Mouse (Mus musculus) lung, postnatal 14 days (tissue): ENCODE results near the gene A830018L16Rik.
"Not testable (repeated sequence)": the region's sequence is repeated elsewhere in the genome, so short reads cannot be mapped to it uniquely, and the experiment has no call there.

Source experiments
- DNase-seq: peaks from one replicate; pipeline ENCODE4 v3.0.0; 2021

Gene A830018L16Rik

DNA sequence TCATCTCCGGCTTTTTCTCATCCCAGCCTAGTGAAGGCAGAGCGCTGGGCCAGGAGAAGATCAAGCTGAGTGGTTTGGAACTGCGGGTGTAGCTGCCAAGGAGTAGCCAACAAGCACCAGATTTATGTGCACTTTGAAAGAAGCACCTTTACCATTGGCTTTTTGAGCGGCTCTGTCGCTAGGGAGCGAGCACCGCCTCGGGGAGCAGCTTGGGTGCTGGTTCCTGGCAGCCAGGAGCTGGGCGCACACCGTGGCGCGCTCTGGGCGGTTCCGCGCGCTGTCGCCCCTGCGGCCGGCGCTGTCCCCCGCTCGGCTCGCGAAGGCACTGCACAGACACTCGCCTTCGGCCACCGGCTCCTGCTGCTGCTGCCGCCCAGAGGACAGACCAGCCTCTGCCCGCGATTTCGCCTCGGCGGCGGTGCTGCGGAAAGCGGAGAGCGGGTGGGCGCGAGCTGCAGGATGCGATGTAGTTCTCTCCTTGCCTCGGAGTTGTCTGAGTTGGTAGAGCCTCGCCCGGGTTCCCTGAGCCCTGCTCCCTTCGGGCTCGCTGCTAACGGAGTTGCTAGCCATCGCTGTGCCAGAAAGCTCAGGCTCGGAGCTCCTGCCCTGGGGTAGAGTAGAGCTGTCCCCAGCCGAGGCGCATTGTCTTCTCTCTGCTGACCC lies at the start of gene A830018L16Rik:
Gene A830018L16Rik (plus strand): TSS at position 212 of the 663 bp plus-strand sequence.
- peak; percentile 50 for DNase-seq

DNA sequence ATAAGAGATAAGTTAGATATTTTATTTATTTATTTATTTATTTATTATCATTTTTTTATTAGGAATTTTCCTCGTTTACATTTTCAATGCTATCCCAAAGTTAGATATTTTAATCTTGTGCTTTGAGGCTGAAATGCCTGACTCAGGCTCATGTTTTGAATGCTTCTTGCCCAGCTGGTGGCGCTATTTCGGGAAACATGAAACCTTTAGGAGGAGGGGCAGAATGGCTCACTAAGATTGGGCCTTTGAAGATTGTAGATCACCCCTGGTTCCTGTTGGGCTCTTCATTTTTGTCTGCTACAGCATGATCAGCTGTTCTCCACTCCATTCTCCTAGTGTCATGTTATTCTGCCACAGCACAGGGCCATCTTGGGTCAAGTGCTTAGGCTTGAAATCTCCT lies 28.1 kb upstream of the A830018L16Rik start:
- DNase-seq: no peak

DNA sequence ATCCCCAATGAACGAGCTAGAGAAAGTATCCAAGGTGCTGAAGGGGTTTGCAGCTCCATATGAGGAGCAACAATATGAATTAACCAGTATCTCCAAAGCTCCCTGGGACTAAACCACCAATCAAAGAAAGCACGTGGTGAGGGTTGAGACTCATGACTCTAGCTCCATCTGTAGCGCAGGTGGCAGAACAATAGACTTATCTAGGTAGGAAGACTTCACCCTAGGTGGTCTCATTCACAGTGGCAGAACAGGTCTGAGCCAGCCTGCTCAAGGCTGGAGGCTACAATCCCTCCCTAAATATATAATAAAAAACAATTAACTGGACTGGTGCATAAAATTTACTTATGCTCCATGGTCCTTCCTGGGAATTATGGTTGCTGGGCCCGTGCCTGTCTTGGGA lies 18.5 kb upstream of the A830018L16Rik start:
- DNase-seq: no peak

DNA sequence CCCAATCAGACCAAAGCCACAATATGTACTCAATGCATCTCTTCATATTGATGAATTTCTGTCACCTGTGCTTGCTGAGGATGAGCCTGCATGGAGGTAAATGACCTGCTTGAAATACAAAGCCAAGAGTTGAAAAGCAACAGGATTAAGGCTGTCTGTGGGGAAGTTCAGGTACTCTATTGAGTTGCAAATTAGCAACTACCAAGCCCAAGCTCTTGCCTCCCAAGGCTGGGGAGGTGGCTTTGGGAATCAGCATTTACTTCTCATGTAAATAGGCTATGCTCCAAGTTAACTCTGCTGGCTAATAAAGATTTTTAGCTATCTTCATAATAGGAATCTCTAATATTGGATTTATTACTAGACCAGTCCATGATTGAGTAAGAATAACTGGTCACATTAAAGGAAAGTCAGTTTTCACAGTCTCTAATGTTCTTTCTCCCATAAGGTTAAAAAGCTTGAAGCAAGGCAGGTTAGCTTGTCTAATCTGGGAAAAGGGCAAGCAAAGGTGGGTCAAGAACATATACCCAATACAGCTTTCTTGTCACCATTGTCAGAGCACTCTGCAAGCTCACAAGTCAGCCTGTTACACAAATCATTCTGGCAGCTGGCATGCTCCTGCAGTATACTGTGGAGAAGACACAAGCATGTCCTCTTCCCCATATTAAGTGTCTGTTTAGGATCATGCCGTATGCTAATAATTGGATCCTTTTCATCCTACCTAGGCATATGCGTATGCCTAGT lies 17.7 kb upstream of the A830018L16Rik start:
- no peak for DNase-seq

DNA sequence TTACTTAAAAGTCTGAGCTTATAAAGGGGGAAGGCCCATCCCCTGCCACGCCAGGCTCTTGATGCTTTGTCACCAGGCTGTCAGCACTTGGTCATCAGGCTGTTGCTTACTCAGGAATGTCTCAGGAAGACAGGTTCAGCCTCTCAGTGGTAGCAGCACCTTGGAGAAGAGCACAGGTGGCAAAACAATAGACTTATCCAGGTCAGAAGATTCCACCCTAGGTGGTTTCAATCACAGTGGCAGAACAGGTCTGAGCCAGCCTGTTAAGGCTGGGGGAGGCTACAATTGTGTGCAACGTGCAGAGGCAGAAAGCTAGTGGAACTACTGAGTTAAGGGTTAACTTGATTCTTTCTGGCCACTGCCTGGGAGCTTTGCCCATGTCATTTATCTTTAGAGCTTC lies 12.7 kb upstream of the A830018L16Rik start:
- no peak for DNase-seq

DNA sequence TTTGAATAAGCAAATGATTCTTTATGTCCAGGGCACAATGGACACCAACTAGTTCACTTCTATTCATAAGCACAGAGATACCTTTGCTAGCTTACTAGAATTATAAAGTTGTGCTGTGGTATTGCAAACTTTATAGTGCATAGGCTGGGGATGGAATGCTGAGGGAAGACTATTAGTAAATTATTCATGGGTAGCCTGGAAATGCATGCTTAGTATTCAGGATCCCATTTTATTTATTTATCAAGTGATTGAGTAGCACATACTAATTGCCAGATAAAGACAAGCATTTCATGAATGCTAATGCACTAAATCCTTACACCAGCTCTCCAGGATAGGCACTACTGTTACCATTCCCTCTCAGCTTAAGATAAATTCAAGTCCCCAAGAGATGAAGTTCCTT lies 8.4 kb upstream of the A830018L16Rik start:
- no peak for DNase-seq

DNA sequence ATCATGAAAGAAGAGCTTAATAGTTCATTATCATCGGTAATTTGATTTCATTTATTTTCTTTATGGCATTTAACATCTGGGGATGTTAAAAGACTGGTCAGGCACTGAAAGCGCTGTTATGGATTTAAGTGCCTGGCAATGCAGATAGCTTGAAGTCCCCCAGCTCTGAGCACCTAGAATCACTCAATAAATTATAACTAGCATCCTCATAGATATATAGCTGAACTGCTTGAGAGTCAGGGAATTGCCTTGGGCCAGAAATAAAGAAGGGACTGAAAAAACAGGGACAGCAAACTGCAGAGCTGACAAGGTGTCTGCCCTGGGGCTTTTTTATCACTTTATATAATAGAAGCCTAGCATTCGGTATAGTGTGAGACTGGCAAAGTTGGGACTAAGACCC lies 7.9 kb upstream of the A830018L16Rik start:
- no peak for DNase-seq

DNA sequence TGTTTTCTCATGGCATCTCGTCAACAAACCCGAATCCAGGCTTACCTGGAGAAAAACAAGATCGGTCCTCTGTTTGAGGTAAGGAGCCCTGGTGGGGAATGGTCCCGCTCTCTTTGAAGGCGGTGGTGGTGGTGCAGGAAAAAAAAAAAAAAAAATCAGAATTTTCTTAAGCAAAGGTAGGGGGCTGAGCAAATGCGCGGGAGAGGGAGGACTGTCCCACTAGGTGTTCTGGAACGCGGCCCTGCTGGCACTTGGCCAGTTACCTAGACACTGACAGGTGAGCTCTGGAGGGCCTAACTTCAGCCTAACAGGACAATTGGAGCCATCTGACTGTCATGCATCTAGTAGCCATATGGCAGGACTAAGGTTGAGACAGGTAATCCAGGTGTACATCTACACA lies 655 bp downstream of the A830018L16Rik start:
- no peak for DNase-seq

DNA sequence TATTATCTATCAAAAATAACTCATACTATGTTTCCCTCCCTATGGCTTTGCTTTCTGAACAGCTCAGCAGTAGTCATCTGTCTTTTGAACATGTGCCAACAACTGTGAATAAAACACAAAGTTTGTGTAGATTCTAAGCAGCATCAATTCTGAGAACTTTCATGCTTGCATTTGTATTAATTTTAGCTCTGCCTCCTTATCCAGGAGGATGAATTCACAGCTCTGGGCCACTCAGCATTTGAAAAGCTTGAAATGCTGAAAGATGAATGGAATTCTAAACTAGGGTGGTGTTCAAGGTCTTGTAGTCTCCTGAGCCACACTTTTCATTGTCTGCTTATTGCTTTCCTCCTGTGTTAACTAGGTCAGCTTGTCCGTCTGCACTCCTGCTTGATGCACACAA lies 13.4 kb downstream of the A830018L16Rik start:
- no peak for DNase-seq

DNA sequence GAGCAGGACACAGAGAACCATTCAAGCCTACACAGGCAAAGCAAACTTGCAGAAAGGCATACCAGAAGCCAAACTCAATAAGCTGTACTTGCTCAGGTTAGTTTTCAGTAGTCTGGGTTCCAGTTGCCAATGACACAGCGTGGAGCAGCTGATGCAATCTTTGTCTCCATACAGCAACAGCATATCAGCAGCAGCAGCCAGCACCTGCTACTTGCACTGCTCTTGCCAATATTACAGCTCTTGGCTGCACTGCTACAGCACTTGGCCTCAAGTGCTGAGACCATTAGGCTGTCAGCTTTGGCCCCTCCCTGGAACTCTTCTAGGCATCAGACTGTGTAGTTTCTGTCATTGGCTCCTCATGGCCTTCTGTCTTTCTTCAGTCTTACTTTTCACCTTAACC lies 44.4 kb downstream of the A830018L16Rik start:
- DNase-seq: peak; percentile 11

DNA sequence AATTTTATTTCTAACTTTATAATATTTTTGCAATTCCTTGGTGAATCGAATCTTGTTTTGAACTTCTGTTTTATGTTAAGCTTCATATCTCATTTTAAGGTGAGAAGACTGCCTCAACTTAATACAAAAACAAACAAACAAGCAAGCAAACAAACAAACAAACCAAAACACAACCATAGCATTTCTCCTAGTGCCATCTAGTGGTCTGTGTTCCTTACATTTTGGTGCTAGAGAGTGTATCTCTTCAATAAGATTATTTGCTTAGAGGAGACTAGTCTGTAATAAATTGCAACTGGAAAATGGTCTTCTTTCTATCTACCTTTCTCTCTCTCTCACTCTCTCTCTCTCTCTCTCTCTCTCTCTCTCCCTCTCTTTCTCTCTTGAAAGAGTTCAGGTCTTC lies 52.4 kb downstream of the A830018L16Rik start:
- DNase-seq: no peak

DNA sequence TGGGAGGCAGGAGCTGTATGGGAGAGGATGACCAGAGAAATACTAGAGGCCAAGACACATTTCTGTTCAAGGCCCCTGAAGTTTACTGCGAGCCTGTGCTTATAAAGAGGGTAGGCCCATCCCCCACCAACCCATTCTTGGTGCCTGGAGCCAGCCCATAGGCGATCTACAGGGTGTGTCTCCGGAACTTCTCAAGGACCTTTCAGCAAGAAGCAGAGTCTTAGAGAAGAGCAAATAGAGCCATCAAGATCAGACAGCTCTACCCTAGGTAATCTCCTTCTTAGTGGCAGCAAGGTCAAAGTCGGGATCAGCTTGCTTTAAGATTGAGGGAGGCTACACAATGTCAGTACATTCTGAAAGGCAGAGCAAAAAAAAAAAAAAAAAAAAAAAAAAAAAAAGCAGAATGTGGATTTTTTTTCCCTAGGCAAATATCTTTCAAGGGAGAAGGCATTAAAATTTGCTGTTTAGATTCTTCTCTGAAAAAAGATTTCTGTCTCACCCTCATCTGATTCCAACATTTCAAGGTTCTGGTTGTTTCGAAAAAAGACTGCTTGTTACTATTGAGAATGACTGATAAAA lies 53.2 kb downstream of the A830018L16Rik start:
- no peak for DNase-seq

DNA sequence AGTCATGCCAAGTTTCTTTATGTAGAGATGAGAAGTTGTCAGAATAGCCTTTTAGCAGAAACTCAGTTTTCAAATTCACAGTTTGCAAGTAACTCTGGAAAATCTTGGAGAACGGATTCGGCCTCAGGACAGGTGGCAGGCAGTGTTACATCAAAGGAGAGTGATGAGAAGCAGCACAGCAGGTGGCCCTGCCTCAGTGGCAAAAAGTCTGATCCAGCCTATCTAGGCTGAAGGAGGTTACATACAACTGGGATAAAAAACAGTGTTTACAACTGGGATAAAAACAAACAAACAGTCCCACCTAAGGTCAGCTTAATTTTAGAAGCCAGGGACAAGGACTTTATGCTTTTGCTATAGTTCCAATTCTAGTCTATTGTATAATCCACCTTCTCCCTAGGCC lies 79.0 kb downstream of the A830018L16Rik start:
- no peak for DNase-seq

DNA sequence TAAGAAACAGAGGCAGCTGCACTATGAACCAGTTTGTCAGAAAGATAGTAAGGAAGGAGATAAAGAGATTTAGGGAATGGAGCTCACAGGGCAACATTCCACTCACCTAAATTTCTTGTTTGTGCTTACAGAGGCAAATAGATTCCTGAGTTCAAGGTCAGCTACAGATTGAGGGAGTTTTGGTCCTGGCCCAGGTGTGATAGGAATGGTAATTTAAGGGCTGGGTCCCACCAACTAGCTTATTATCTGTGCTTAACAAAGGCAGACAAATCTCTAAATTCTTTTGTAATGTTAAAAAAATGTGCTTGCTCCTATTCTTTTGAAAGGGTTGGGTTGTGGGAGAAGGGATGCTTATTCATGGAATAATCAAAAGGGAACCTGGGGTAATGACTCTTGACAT lies 87.7 kb downstream of the A830018L16Rik start:
- DNase-seq: no peak

DNA sequence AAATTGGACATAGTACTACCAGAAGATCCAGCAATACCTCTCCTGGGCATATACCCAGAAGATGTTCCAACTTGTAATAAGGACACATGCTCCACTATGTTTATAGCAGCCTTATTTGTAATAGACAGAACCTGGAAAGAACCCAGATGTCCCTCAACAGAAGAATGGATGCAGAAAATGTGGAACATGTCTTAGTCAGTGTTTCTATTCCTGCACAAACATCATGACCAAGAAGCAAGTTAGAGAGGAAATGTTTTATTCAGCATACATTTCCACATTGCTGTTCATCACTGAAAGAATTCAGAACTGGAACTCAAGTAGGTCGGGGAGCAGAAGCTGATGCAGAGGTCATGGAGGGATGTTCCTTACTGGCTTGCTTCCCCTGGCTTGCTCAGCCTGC lies 135.9 kb downstream of the A830018L16Rik start:
- DNase-seq: not testable (repeated sequence)

DNA sequence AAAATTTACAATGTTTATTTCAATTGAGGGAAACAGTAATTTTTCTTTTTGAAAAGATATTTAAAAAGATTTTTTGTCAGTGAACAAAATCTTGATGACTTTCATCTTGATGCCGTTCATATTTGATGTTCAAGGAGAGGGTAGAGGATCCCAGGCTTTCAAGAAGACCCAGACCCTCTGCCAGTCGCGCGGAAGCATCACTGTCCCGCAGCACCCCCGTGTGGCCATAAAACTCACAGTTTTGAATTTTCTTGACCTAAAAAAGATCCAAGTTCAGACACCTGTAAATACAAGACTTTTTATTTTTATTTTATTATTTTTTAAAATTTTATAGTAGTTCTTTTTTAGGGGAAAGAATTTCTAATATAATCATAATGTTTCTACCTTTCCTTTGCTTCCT lies 151.4 kb downstream of the A830018L16Rik start:
- DNase-seq: peak; percentile 6

DNA sequence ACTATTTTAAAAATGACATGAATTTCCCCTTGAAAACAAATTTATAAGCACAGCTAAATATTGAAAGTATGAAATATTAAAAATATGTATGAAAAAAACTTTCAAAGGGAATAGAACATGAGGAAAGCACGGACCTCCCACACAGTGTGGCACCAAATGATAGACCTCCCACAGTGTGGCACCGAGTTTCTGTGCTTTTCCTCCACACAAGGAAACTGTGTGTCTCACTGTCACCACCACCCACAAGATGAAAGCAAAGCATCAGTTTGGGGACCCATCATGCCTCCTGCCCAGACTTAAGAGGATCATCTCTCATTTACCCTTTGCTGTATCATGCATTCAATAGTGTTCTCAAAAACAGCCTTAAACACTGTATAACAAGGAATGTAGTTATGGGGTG lies 152.8 kb downstream of the A830018L16Rik start:
- DNase-seq: no peak

DNA sequence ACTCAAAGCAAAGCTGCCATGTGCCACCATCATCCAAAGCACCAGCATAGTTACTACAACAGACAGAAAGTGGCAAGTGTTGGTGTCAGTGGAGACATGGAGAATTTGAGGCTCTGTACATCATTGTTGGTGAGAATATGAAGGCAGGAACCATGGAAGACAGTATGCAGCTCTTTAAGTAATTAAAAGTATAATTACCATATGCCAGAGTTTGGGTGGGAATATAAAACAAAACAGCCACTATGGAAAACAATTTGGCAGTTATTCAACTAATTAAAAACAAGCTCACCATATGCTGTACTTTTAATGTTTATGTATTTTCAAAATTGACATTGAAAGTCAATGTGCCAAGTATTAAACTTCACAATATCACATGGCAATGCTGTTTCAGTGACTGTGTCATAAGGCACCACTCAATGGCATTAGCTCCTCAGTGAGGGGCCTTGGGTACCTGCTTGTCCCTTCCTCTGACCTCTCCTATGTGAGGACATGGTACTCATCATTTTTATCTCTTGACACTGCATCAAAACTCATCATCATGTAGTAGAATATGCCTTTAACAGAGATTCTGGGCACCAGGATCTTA lies 153.5 kb downstream of the A830018L16Rik start:
- no peak for DNase-seq

DNA sequence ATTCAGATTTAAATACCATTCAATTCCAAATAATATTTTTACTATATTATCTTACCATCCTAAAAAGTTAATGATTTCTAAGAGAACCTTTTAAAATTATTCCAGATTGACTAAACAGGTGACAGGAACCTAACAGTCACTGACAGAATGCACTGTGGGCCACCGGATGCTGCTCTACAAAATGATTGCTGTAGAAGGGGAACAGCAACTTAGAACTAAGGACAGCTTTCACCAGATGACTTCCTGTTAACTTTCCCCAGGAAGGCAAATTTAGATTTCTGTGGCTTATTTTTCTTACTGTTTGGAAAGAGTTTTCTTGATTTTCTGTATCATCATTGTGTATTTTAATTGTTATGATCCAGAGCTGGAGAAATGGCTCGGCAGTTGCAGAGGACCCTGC lies 156.4 kb downstream of the A830018L16Rik start:
- no peak for DNase-seq

DNA sequence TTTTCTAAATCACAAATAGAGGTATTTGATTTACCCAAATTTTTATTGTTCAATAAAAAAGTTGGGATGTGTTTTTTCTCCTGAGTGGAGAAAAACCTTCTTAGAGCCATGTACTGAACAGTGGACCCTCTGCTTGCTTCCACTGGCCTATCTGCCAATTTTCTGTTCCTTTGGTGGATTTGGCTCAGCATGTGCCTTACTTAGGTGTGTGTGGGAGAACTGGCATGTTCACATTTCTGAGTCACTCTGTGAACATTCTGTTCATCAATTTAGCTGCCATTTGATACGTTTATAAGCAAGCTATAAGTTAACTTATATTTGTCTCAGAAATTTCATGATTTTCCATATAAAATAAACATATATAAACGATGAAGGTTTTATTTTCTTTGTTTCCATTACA lies 159.6 kb downstream of the A830018L16Rik start:
- DNase-seq: no peak

DNA sequence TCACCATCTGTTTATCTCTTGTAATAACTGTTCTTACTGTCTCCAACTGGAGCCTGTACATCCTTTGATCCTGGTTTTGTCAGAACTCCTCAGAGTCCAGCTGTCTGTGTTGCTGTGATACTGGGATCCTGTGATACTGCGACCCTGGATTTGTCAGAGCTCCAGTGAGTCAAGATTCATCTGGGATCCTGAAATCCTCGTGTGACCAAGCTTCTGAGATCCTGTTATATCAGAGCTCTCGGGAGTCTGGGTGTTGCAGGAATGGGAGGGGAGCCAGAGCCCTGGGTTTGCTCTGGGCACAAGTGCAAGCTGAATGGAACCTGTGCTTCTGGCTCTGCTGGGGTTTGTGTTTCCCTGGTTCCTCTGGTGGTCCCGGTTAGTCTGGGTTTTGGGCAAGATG lies 166.1 kb downstream of the A830018L16Rik start:
- DNase-seq: no peak

DNA sequence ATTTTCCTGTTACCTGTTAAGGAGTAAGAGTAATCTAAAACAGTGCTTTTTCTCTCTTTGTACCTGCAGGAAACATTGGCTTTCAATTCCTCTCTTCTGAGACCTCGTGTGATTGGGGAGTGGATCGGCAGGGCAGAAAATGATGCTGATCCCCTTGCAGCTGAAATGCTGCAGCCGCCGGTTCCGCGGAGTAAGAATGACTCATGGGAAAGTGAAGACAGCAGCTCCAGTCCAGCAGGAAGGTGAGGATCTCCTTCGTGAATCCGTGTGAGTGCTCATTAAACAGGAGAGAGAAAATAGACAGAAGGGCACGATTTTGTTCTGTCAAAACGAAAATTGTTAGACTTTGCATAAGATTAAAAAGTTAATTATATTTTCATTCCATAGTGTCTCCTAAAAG lies 174.4 kb downstream of the A830018L16Rik start:
- no peak for DNase-seq

DNA sequence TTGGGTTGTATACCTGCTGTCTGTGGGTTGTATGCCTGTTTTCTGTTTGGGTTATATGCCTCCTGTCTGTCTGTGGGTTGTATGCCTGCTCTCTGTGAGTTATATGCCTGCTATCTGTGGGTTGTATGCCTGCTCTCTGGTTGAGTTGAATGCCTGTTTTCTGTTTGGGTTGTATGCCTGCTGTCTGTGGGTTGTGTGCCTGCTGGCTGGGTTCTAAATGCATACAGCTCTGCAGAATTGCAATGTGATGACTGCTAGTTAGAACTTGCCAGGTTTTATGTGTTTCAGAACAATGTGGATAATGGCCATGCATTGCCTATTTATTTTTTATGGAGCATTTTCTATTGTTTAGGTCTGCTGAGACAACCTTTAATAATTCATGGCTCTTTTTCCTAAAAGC lies 236.2 kb downstream of the A830018L16Rik start:
- no peak for DNase-seq

DNA sequence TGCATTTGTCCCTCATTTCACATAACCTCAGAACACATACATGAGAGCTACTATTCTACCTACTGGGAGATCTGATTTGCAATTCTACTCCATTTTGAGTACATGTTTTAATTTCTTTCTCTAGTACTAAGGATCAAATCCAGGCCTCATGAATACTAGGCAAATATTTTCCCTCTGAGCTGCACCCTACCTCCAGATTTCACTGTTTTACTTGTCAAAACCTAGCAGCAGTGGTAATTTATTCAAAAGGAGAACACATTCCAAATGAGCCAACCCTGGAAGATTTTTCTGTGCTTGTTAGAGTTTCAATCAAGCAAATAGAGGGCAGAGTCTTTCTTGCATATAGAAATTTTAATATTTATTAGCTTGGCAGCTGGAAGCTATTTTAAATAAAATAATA lies 238.9 kb downstream of the A830018L16Rik start:
- DNase-seq: no peak
